Mouse (Mus musculus): Measurements from ENCODE around the gene Zbtb44.

GRCm38 (mm10) chr9:31092111-31092832 is 61.8 kb downstream of the Zbtb44 start:
- no peak for TF ChIP-seq POLR2A (IDR thresholded peaks at IDR 0.05; ENCODE audit: borderline replicate concordance, low read depth, low read length)
- no peak for TF ChIP-seq CTCF (IDR thresholded peaks at IDR 0.05; ENCODE audit: low read depth, low read length)

Data from bone marrow macrophage, adult 2 months (primary cell).